Mouse (Mus musculus): ENCODE measurements at regions not wholly inside any gene's neighbourhood (a gene's known extent, or its start where the extent isn't known, plus 50 kb on each side); places are given as distances from the start of the nearest gene placed in this dataset. TPM values are rescaled to one million over a fixed set of nuclear protein-coding genes. Genes with fewer than 3 reads are reported as not detected.
A peak's percentile ranks its signal among the peaks of the same experiment; 100 is the strongest.

DNA sequence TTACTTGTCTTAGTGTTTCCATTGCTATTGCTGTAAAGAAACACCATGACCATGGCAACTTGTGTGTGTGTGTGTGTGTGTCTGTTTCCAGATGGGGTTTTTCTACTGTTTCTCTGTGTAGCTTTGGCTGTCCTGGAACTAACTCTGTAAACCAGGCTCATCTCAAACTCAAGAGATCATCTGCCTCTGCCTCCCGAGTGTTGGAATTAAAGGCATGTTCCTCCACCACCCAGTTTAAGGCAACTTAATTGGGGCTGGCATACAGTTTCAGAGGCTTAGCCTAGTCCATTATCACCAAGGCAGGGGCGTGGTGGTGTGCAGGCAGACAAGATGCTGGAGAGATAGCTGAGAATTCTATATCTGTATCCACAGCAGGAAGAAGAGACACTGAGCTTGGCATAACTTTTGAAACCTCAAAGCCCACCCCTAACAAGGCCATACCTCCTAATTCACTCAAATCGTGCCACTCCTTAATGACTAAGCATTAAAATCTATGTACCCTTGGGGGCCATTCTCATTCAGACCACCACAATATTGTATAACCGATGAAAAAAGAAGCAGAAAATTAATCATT, 65.5 kb upstream of the Med14 start:
- no peak for DNase-seq
- WGBS (ENCODE audit: insufficient replicate concordance): 41% methylated on average over 4 of the region's 4 CpGs
- ATAC-seq (ENCODE audit: low read depth): peak; percentile 66

GRCm38 (mm10) chrX:12826646-12827045, 64.8 kb upstream of the Med14 start:
- 69% methylated on average over 4 of the region's 4 CpGs for WGBS (ENCODE audit: insufficient replicate concordance)
- H3K4me1 ChIP-seq (replicated peaks): peaks cover 33% of the 10 kb centered on the region
- no peaks in the 10 kb centered on the region for H3K36me3 ChIP-seq
- no peaks in the 10 kb centered on the region for H3K27me3 ChIP-seq
- DNase-seq: no peak
- no peaks in the 10 kb centered on the region for H3K9me3 ChIP-seq (replicated peaks)
- ATAC-seq (ENCODE audit: low read depth): peak; percentile 37; the same call in 1 of the 2 replicates
- no peak overlapping the region for H3K9ac ChIP-seq
- H3K4me3 ChIP-seq (replicated peaks): no peak overlapping the region
- H3K27ac ChIP-seq: no peak overlapping the region
- no peak overlapping the region for H3K4me2 ChIP-seq

More for the DNA sequence above, 65.5 kb upstream of the Med14 start:
- H3K27ac ChIP-seq: no peak overlapping the region
- H3K4me1 ChIP-seq (replicated peaks): peaks cover 33% of the 10 kb centered on the region
- no peak overlapping the region for H3K4me3 ChIP-seq (replicated peaks)
- no peaks in the 10 kb centered on the region for H3K27me3 ChIP-seq
- H3K36me3 ChIP-seq: no peaks in the 10 kb centered on the region
- H3K9ac ChIP-seq: no peak overlapping the region
- no peak overlapping the region for H3K4me2 ChIP-seq
- H3K9me3 ChIP-seq (replicated peaks): no peaks in the 10 kb centered on the region

GRCm38 (mm10) chrX:12825262-12825661, 63.4 kb upstream of the Med14 start:
- H3K4me1 ChIP-seq (replicated peaks): peaks cover 33% of the 10 kb centered on the region
- H3K4me3 ChIP-seq (replicated peaks): no peak overlapping the region
- DNase-seq (no peak), ATAC-seq (ENCODE audit: low read depth) (peak; percentile 81)
- H3K9ac ChIP-seq: no peak overlapping the region
- no peak overlapping the region for H3K4me2 ChIP-seq
- no peaks in the 10 kb centered on the region for H3K36me3 ChIP-seq
- H3K27me3 ChIP-seq: no peaks in the 10 kb centered on the region
- H3K9me3 ChIP-seq (replicated peaks): no peaks in the 10 kb centered on the region
- 25% methylated on average over 2 of the region's 2 CpGs for WGBS (ENCODE audit: insufficient replicate concordance)
- no peak overlapping the region for H3K27ac ChIP-seq

GRCm38 (mm10) chrX:12824497-12824896, 62.6 kb upstream of the Med14 start:
- no peak overlapping the region for H3K9ac ChIP-seq
- 47% methylated on average over 5 of the region's 5 CpGs for WGBS (ENCODE audit: insufficient replicate concordance)
- H3K4me2 ChIP-seq: no peak overlapping the region
- no peaks in the 10 kb centered on the region for H3K36me3 ChIP-seq
- H3K4me3 ChIP-seq (replicated peaks): no peak overlapping the region
- H3K4me1 ChIP-seq (replicated peaks): peaks cover 33% of the 10 kb centered on the region
- no peaks in the 10 kb centered on the region for H3K9me3 ChIP-seq (replicated peaks)
- H3K27ac ChIP-seq: no peak overlapping the region
- no peaks in the 10 kb centered on the region for H3K27me3 ChIP-seq
- DNase-seq (no peak), ATAC-seq (ENCODE audit: low read depth) (no peak)

GRCm38 (mm10) chrX:12822777-12823176, 60.9 kb upstream of the Med14 start:
- Histone ChIP-seq H3K4me2 (no peak overlapping the region), H3K36me3 (no peaks in the 10 kb centered on the region), H3K4me3 (replicated peaks) (no peak overlapping the region), H3K27ac (no peak overlapping the region), H3K9me3 (replicated peaks) (no peaks in the 10 kb centered on the region), H3K9ac (no peak overlapping the region), H3K27me3 (no peaks in the 10 kb centered on the region), H3K4me1 (replicated peaks) (peaks cover 28% of the 10 kb centered on the region)
- WGBS (ENCODE audit: insufficient replicate concordance): 73% methylated on average over 10 of the region's 10 CpGs
- ATAC-seq (ENCODE audit: low read depth) (no peak), DNase-seq (no peak)

DNA sequence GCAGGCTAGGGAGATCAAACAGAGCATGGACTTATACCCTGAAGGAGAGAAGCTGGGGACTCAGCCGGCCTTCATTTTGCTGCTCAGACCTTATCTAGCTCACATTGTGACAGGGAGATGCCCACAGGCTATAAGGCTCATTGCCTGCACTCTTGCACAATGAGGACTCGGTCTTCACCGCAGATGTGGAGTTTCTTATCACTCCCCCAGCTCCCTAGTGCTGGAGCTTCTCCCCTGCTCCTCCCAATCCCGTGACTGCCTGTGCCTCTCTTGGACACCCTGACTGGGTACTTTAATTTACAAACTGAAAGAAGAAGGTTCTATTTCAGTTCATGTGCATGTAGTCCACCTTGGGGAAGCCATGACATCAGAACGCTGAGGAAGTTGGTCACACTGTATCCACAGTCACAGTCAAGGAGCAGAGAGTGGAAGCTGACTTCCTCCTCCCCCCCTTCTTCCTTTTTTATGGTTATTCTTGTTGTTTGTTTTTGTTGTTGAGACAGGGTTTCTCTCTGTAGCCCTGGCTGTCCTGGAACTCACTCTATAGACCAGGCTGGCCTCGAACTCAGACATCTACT, 51.3 kb upstream of the Med14 start:
- Histone ChIP-seq H3K36me3 (no peaks in the 10 kb centered on the region), H3K9ac (no peak overlapping the region), H3K9me3 (replicated peaks) (no peaks in the 10 kb centered on the region), H3K27me3 (no peaks in the 10 kb centered on the region), H3K27ac (peak overlapping the region; percentile 29; the same call in 1 of the 2 replicates), H3K4me3 (replicated peaks) (no peak overlapping the region), H3K4me2 (no peak overlapping the region), H3K4me1 (replicated peaks) (peaks cover 14% of the 10 kb centered on the region)
- WGBS (ENCODE audit: insufficient replicate concordance): 32% methylated on average over 6 of the region's 6 CpGs
- peak; percentile 20 for DNase-seq
- ATAC-seq (ENCODE audit: low read depth): peak; percentile 81

Small RNA genes lying in the stretch of these regions (microRNA-seq; reads per million reads assigned to microRNA genes)
- gene Gm25063: not detected

Measured in liver, embryonic 13.5 days (tissue).